Mouse (Mus musculus): ENCODE data around the gene Mstn.

DNA sequence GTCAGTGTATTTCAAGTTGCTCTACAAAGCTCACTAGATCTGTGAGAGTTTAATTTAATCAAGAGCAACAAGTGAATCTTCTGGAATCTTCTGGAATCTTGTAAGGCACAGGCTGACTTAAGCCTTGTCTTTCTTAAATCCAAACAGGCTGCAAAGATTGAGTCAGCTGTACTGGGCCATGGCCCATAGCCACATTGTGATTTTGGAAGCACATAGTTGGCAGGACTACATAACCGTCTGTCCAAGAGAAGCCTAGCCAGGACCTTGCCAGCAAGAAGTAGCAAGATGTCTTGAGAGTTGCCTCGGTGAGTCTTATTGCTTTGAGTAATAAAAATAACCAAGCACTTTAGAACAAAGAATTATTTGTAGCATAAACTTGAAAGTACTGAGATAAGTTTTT, 18.4 kb downstream of the Mstn start:
- no peak for TF ChIP-seq POLR2A (IDR thresholded peaks at IDR 0.05; ENCODE audit: low read depth, low read length)
- no peak for TF ChIP-seq CTCF (IDR thresholded peaks at IDR 0.05; ENCODE audit: borderline replicate concordance, insufficient read depth, low read length)
